Mouse (Mus musculus): ENCODE data around the gene Kat6b. TPM values are rescaled to one million over a fixed set of nuclear protein-coding genes. Genes with fewer than 3 reads are reported as not detected.
A peak's percentile ranks its signal among the peaks of the same experiment; 100 is the strongest.

The Kat6b gene
- total and polyA plus RNA-seq, 2 experiments from 2014 or later, result 16.9 to 35.8 TPM

GRCm38 (mm10) chr14:21673100-21673499 is 191.9 kb downstream of the Kat6b start:
- TF ChIP-seq CTCF (IDR thresholded peaks at IDR 0.05; ENCODE audit: low read depth), result no peak
- no peak overlapping the region for H3K9ac ChIP-seq
- H3K9me3 ChIP-seq (ENCODE audit: low read length), result no peaks in the 10 kb centered on the region
- no peak for ATAC-seq
- DNase-seq, result no peak
- no peak overlapping the region for H3K27ac ChIP-seq (ENCODE audit: low read depth, low read length)
- H3K36me3 ChIP-seq (ENCODE audit: insufficient read depth), result peaks cover 27% of the 10 kb centered on the region
- no peaks in the 10 kb centered on the region for H3K27me3 ChIP-seq (ENCODE audit: insufficient read depth, low read length)
- no peak overlapping the region for H3K4me3 ChIP-seq (ENCODE audit: low read depth, low read length)
- 71% methylated on average over 4 of the region's 4 CpGs for WGBS
- no peaks in the 10 kb centered on the region for H3K4me1 ChIP-seq (ENCODE audit: insufficient read depth)
- no peak overlapping the region for H3K4me2 ChIP-seq (ENCODE audit: low read depth)

DNA sequence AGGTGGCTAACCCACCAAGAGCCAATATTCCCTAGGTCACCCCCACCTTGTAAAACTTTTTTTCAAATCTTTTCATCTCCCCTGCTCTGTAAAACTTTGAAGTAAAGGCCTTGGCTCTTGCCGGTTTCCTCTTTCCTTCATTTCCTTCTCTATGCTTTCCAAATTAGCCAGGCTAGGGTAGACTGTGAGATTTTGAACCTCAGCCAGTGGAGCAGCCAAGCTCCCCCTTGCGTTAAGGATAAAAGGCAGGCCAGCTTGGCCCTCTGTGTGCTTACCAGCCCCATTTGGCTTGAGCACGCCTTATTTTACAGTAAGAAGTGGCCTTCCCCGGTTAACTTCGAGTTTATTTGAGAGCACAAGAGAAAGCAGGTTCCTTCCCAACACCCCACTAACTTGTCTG is 193.2 kb downstream of the Kat6b start:
- DNase-seq, result no peak
- ATAC-seq, result no peak
- TF ChIP-seq CTCF (IDR thresholded peaks at IDR 0.05; ENCODE audit: low read depth), result peak; percentile 39
- Histone ChIP-seq H3K4me2 (ENCODE audit: low read depth) (no peak overlapping the region), H3K27ac (ENCODE audit: low read depth, low read length) (no peak overlapping the region; the same call in 1 of the 2 replicates), H3K36me3 (ENCODE audit: insufficient read depth) (peaks cover 13% of the 10 kb centered on the region), H3K9me3 (ENCODE audit: low read length) (no peaks in the 10 kb centered on the region), H3K9ac (no peak overlapping the region), H3K4me1 (ENCODE audit: insufficient read depth) (no peaks in the 10 kb centered on the region), H3K4me3 (ENCODE audit: low read depth, low read length) (no peak overlapping the region), H3K27me3 (ENCODE audit: insufficient read depth, low read length) (no peaks in the 10 kb centered on the region)
- 47% methylated on average over 5 of the region's 5 CpGs for WGBS

- Histone ChIP-seq H3K4me2 (ENCODE audit: low read depth) (no peak overlapping the region), H3K9ac (no peak overlapping the region), H3K36me3 (ENCODE audit: insufficient read depth) (no peaks in the 10 kb centered on the region), H3K4me1 (ENCODE audit: insufficient read depth) (no peaks in the 10 kb centered on the region), H3K9me3 (ENCODE audit: low read length) (no peaks in the 10 kb centered on the region), H3K4me3 (ENCODE audit: low read depth, low read length) (no peak overlapping the region), H3K27ac (ENCODE audit: low read depth, low read length) (no peak overlapping the region), H3K27me3 (ENCODE audit: insufficient read depth, low read length) (no peaks in the 10 kb centered on the region)
- 80% methylated on average over 2 of the region's 2 CpGs for WGBS
- ATAC-seq (no peak), DNase-seq (no peak)
- TF ChIP-seq CTCF (IDR thresholded peaks at IDR 0.05; ENCODE audit: low read depth), result no peak
Observed at GRCm38 (mm10) chr14:21676223-21676622, 195.0 kb downstream of the Kat6b start.

DNA sequence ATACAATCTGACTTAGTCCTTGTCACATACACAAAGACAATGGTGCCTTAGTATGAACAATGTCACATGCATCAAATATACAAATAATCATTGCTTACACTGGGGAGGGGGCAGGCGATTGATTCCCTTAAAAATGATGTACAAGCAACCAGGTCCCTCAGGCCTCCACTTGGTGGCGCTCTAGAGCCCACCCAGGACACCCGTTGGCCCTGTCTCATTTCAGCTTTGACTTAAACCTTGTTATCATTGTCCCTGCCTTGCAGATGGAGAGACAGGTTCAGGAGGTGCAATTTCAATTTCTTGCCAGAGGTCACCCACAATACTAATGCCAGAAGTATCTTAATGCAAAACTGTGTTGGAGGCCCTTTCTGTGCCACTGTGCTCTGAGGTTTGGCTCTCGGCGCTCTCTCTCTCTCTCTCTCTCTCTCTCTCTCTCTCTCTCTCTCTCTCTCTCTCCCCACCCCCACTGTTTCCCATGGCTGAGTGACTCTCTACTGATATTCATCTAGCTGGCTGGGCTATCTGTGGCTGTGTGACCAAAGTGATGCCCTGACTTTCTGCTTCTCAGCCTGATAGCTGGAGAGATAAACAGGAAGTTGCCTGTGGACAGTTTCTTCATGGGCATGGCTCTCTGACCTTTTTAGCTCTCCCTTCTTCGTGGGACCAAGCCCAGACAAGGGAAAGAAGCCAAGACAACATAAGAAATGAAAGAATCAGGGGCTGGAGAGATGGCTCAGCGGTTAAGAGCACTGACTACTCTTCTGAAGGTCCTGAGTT is 197.5 kb downstream of the Kat6b start:
- Histone ChIP-seq H3K36me3 (ENCODE audit: insufficient read depth) (no peaks in the 10 kb centered on the region), H3K9ac (no peak overlapping the region), H3K27ac (ENCODE audit: low read depth, low read length) (no peak overlapping the region), H3K4me2 (ENCODE audit: low read depth) (no peak overlapping the region), H3K9me3 (ENCODE audit: low read length) (no peaks in the 10 kb centered on the region), H3K4me3 (ENCODE audit: low read depth, low read length) (no peak overlapping the region), H3K4me1 (ENCODE audit: insufficient read depth) (peaks cover 3% of the 10 kb centered on the region; the same call in 1 of the 2 replicates), H3K27me3 (ENCODE audit: insufficient read depth, low read length) (no peaks in the 10 kb centered on the region)
- 42% methylated on average over 7 of the region's 7 CpGs for WGBS
- DNase-seq (peak; percentile 58), ATAC-seq (no peak)
- peak; percentile 73 for TF ChIP-seq CTCF (IDR thresholded peaks at IDR 0.05; ENCODE audit: low read depth)

DNA sequence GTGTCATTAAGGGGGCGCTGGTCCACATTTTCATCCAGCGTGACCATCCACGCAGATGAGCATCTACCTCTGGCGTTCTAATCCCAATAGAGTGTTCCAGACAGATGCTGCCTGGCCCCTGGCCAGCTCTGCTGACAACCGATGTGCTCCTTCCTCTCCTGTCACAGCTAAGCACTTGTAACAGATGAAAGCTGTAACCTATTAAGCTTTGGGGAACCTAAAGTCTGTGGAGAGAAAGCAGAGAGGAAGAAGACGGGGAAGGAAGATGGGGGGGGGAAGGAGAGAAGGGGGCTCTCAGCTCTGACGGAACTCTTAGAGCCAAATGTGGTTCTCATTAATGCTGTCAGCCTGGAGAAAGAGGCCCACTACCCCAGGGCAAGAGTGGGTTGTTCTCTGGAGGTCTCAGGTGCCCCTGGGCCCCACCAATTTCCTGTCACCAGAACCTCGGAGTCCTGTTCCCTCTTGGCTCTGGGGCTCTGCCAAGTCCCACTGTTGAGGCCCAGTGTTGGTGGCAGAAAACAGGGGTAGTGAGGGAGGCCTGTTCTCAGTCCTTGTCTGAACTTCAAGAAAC is 198.5 kb downstream of the Kat6b start:
- Histone ChIP-seq H3K4me3 (ENCODE audit: low read depth, low read length) (no peak overlapping the region), H3K27me3 (ENCODE audit: insufficient read depth, low read length) (no peaks in the 10 kb centered on the region), H3K27ac (ENCODE audit: low read depth, low read length) (no peak overlapping the region), H3K36me3 (ENCODE audit: insufficient read depth) (no peaks in the 10 kb centered on the region), H3K9me3 (ENCODE audit: low read length) (no peaks in the 10 kb centered on the region), H3K9ac (no peak overlapping the region), H3K4me1 (ENCODE audit: insufficient read depth) (peaks cover 3% of the 10 kb centered on the region; the same call in 1 of the 2 replicates), H3K4me2 (ENCODE audit: low read depth) (no peak overlapping the region)
- DNase-seq (no peak), ATAC-seq (no peak)
- 36% methylated on average over 8 of the region's 8 CpGs for WGBS
- no peak for TF ChIP-seq CTCF (IDR thresholded peaks at IDR 0.05; ENCODE audit: low read depth)

- 3% methylated on average over 9 of the region's 9 CpGs for WGBS
- no peaks in the 10 kb centered on the region for H3K36me3 ChIP-seq (ENCODE audit: insufficient read depth)
- no peaks in the 10 kb centered on the region for H3K9me3 ChIP-seq (ENCODE audit: low read length)
- peaks cover 3% of the 10 kb centered on the region; the same call in 1 of the 2 replicates for H3K4me1 ChIP-seq (ENCODE audit: insufficient read depth)
- no peak for TF ChIP-seq CTCF (IDR thresholded peaks at IDR 0.05; ENCODE audit: low read depth)
- H3K9ac ChIP-seq, result no peak overlapping the region; the same call in 1 of the 2 replicates
- ATAC-seq (peak; percentile 45), DNase-seq (no peak)
- H3K27ac ChIP-seq (ENCODE audit: low read depth, low read length), result no peak overlapping the region
- no peak overlapping the region for H3K4me3 ChIP-seq (ENCODE audit: low read depth, low read length)
- H3K4me2 ChIP-seq (ENCODE audit: low read depth), result peak overlapping the region; percentile 27
- no peaks in the 10 kb centered on the region for H3K27me3 ChIP-seq (ENCODE audit: insufficient read depth, low read length)
Observed at GRCm38 (mm10) chr14:21682681-21683129, 201.5 kb downstream of the Kat6b start.

GRCm38 (mm10) chr14:21683834-21684233 is 202.6 kb downstream of the Kat6b start:
- Histone ChIP-seq H3K27ac (ENCODE audit: low read depth, low read length) (no peak overlapping the region), H3K36me3 (ENCODE audit: insufficient read depth) (no peaks in the 10 kb centered on the region), H3K9me3 (ENCODE audit: low read length) (no peaks in the 10 kb centered on the region), H3K27me3 (ENCODE audit: insufficient read depth, low read length) (no peaks in the 10 kb centered on the region), H3K4me3 (ENCODE audit: low read depth, low read length) (no peak overlapping the region), H3K4me1 (ENCODE audit: insufficient read depth) (peaks cover 3% of the 10 kb centered on the region; the same call in 1 of the 2 replicates), H3K9ac (no peak overlapping the region), H3K4me2 (ENCODE audit: low read depth) (no peak overlapping the region)
- ATAC-seq, result peak; percentile 47; the same call in 1 of the 2 replicates
- no peak for DNase-seq
- no peak for TF ChIP-seq CTCF (IDR thresholded peaks at IDR 0.05; ENCODE audit: low read depth)
- 81% methylated on average over 4 of the region's 4 CpGs for WGBS
